Mouse (Mus musculus) mesoderm, embryonic 11.5 days (tissue): ENCODE measurements at regions not wholly inside any gene's neighbourhood (a gene's known extent, or its start where the extent isn't known, plus 50 kb on each side); places are given as distances from the start of the nearest gene placed in this dataset.

Experiments used
- DNase-seq: peaks from one replicate; pipeline ENCODE4 v3.0.0-alpha.2; 2012; ENCODE audit warnings: low read depth, low spot score

GRCm38 (mm10) chr8:11092348-11092747, 84.1 kb upstream of the Irs2 start:
- DNase-seq, result no peak

- no peak for DNase-seq
These were observed 83.6 kb upstream of the Irs2 start for GRCm38 (mm10) chr8:11091675-11092345.

- DNase-seq, result no peak
These were observed 80.8 kb upstream of the Irs2 start for GRCm38 (mm10) chr8:11088946-11089665.

GRCm38 (mm10) chr8:11085244-11085643, 77.0 kb upstream of the Irs2 start:
- no peak for DNase-seq

GRCm38 (mm10) chr8:11084051-11084533, 75.8 kb upstream of the Irs2 start:
- no peak for DNase-seq

- no peak for DNase-seq
These were observed 72.6 kb upstream of the Irs2 start for GRCm38 (mm10) chr8:11080813-11081212.

GRCm38 (mm10) chr8:11079805-11080204, 71.5 kb upstream of the Irs2 start:
- DNase-seq, result no peak

GRCm38 (mm10) chr8:11077138-11077537, 68.9 kb upstream of the Irs2 start:
- no peak for DNase-seq

GRCm38 (mm10) chr8:11071162-11071561, 62.9 kb upstream of the Irs2 start:
- no peak for DNase-seq

- DNase-seq, result no peak
These were observed 59.2 kb upstream of the Irs2 start for GRCm38 (mm10) chr8:11067450-11067849.

GRCm38 (mm10) chr8:11065990-11066389, 57.7 kb upstream of the Irs2 start:
- no peak for DNase-seq

GRCm38 (mm10) chr8:11065303-11065702, 57.0 kb upstream of the Irs2 start:
- DNase-seq, result no peak

GRCm38 (mm10) chr8:11063058-11063457, 54.8 kb upstream of the Irs2 start:
- no peak for DNase-seq

- DNase-seq, result no peak
These were observed 54.2 kb upstream of the Irs2 start for GRCm38 (mm10) chr8:11062348-11062946.

- no peak for DNase-seq
These were observed 53.5 kb upstream of the Irs2 start for GRCm38 (mm10) chr8:11061711-11062110.

- no peak for DNase-seq
These were observed 52.3 kb upstream of the Irs2 start for GRCm38 (mm10) chr8:11060604-11061003.

- DNase-seq, result no peak
These were observed 50.1 kb upstream of the Irs2 start for GRCm38 (mm10) chr8:11058392-11058791.
